Mouse (Mus musculus) T-helper 2 cell (primary cell): ENCODE measurements around the gene Sowaha.

ENCODE experiments used
- in situ Hi-C: fragments of 300-600 bp; cut with MboI, MseI; formaldehyde crosslinking; loops from one replicate; pipeline ENCODE4 v1.15.1; 2025; ENCODE audit warnings: high pct_unique_total_duplicates

The Sowaha gene

GRCm38 (mm10) chr11:53479783-53480301 is at the start of gene Sowaha, which contains the start of gene Gm9945:
TSS of gene Sowaha (minus strand) at chr11:53480274.
TSS of gene Gm9945 (plus strand) at chr11:53480166.
- in situ Hi-C loops = no loop called here

GRCm38 (mm10) chr11:53529253-53529557 is 49.1 kb upstream of the Sowaha start:
- in situ Hi-C loops = loop anchor here (5.0 kb wide), 1 partner anchor 37 kb away; no protein-coding TSS in a partner anchor

GRCm38 (mm10) chr11:53528397-53529252 is 48.6 kb upstream of the Sowaha start:
- in situ Hi-C loops = loop anchor here (5.0 kb wide), 1 partner anchor 36 kb away; no protein-coding TSS in a partner anchor

- in situ Hi-C loops = loop anchor here (5.0 kb wide), 1 partner anchor 33 kb away; no protein-coding TSS in a partner anchor
Measured at GRCm38 (mm10) chr11:53525461-53525860, 45.4 kb upstream of the Sowaha start.

- in situ Hi-C loops = loop anchor here (5.0 kb wide), 1 partner anchor 33 kb away; no protein-coding TSS in a partner anchor
Measured at GRCm38 (mm10) chr11:53524905-53525304, 44.8 kb upstream of the Sowaha start.

- in situ Hi-C loops = no loop called here
Measured at GRCm38 (mm10) chr11:53523545-53524405, 43.7 kb upstream of the Sowaha start.

- in situ Hi-C loops = no loop called here
Measured at GRCm38 (mm10) chr11:53522930-53523329, 42.9 kb upstream of the Sowaha start.

- in situ Hi-C loops = no loop called here
Measured at GRCm38 (mm10) chr11:53522362-53522761, 42.3 kb upstream of the Sowaha start.

GRCm38 (mm10) chr11:53521821-53522131 is 41.7 kb upstream of the Sowaha start:
- in situ Hi-C loops = no loop called here

GRCm38 (mm10) chr11:53521120-53521820 is 41.2 kb upstream of the Sowaha start:
- in situ Hi-C loops = no loop called here

GRCm38 (mm10) chr11:53520122-53520978 is 40.3 kb upstream of the Sowaha start:
- in situ Hi-C loops = no loop called here

GRCm38 (mm10) chr11:53519207-53520121 is 39.4 kb upstream of the Sowaha start, which contains the start of gene Sept8:
TSS of gene Sept8 (plus strand) at chr11:53519257.
- in situ Hi-C loops = no loop called here

- in situ Hi-C loops = no loop called here
Measured at GRCm38 (mm10) chr11:53518759-53519158, 38.7 kb upstream of the Sowaha start.

GRCm38 (mm10) chr11:53516775-53517627 is 36.9 kb upstream of the Sowaha start:
- in situ Hi-C loops = no loop called here

GRCm38 (mm10) chr11:53510351-53510750 is 30.3 kb upstream of the Sowaha start:
- in situ Hi-C loops = no loop called here

- in situ Hi-C loops = no loop called here
Measured at GRCm38 (mm10) chr11:53508591-53508990, 28.5 kb upstream of the Sowaha start.

GRCm38 (mm10) chr11:53508152-53508551 is 28.1 kb upstream of the Sowaha start:
- in situ Hi-C loops = no loop called here

- in situ Hi-C loops = no loop called here
Measured at GRCm38 (mm10) chr11:53507098-53507805, 27.2 kb upstream of the Sowaha start.
